Comparison of ENCODE assay signal across 10 mouse cellular contexts in genomic region chr7:45635711-45636688, GRCm38 (mm10). TPM values are rescaled to one million over a fixed set of nuclear protein-coding genes. Genes with fewer than 3 reads are reported as not detected.
DNase-seq lines count a peak whose midpoint lies in the region; ATAC-seq lines count a peak whose summit lies in the region.
"Had no signal": no experiment of that assay in that cellular context is flagged by ENCODE, and none has a peak within 500 bp of the region (broad histone marks: within the 10 kb centered on the region; RNA-seq: fewer than 3 reads in every experiment).

No protein-coding gene starts in this region.

- intact Hi-C loops in heart, postnatal 25 days (cut with DNase I): no loop called here
- intact Hi-C loops in heart, postnatal 10 days (cut with DNase I): no loop called here

- H3K27ac ChIP-seq in lung, embryonic 15.5 days: peak overlapping the region; percentile 71

- DNase-seq in heart, adult 18-20 months: peak; percentile 66 to 70
- DNase-seq in heart, postnatal 25 days (ENCODE audit: low spot score): no peak
- peak; percentile 69 for DNase-seq in adrenal gland, postnatal 25 days
- peak; percentile 80 to 81 for DNase-seq in heart, postnatal 10 days
- DNase-seq in adipocyte (ENCODE audit: low spot score): no peak
- DNase-seq in thymus, adult 18-20 months: no peak
- DNase-seq: thymus, adult 2 months had no signal

- ATAC-seq in lung, embryonic 15.5 days (ENCODE audit: borderline replicate concordance, extremely low read depth, low FRiP score, low TSS enrichment): no peak
- no peak for ATAC-seq in erythroblast, adult 5-6 weeks (replicated peaks; ENCODE audit: low FRiP score, poor library complexity, severe bottlenecking)

- H3K9ac ChIP-seq in lung, embryonic 15.5 days: no peak overlapping the region

- peaks cover 50% of the 10 kb centered on the region for H3K4me1 ChIP-seq in lung, embryonic 15.5 days

- peaks cover 10% of the 10 kb centered on the region; the same call in 1 of the 2 replicates for H3K36me3 ChIP-seq in lung, embryonic 15.5 days

- 47% methylated on average over 15 of the region's 15 CpGs for WGBS in lung, embryonic 15.5 days

- H3K9me3 ChIP-seq in lung, embryonic 15.5 days: no peaks in the 10 kb centered on the region

- peaks cover 13% of the 10 kb centered on the region; the same call in 1 of the 2 replicates for H3K27me3 ChIP-seq in lung, embryonic 15.5 days

- H3K4me2 ChIP-seq in lung, embryonic 15.5 days: no peak overlapping the region

- no peak overlapping the region for H3K4me3 ChIP-seq in lung, embryonic 15.5 days
- H3K4me3 ChIP-seq: erythroblast, embryonic 14.5 days had no signal

RNA-seq across cellular contexts. Expression of gene Mamstr, which starts 3.8 kb away (rescaled TPM):
- total RNA-seq in heart, adult 18-20 months (2021): 1 to 10 TPM; 2.4 to 2.6 TPM
- 1 to 10 TPM; 6.0 to 8.4 TPM for total RNA-seq in heart, postnatal 25 days (2021)
- 3.5 and 4.3 TPM in 2 replicates for total RNA-seq in adrenal gland, postnatal 25 days (2021)
- 1 to 10 TPM; 7.5 to 8.5 TPM for total RNA-seq in heart, postnatal 10 days (2021)
- polyA plus RNA-seq in lung, embryonic 15.5 days (2015; fragmentation: Nextera tagmentation; extraction: Ambion mirVana): 7.7 and 9.5 TPM in 2 replicates
- not detected in 2 replicates for total RNA-seq in erythroblast, adult 5-6 weeks (2015; ENCODE audit: low replicate concordance)
- not detected in 2 replicates for total RNA-seq in erythroblast, adult 5-6 weeks (2017; ENCODE audit: low replicate concordance)
- polyA plus RNA-seq: erythroblast, embryonic 14.5 days had no signal

RNA-seq across cellular contexts. Expression of gene Rasip1, which starts 8.7 kb away (rescaled TPM):
- total RNA-seq in heart, adult 18-20 months (2021): 10 to 100 TPM; 21.6 to 26.8 TPM
- total RNA-seq in heart, postnatal 25 days (2021): 10 to 100 TPM; 26.3 to 33.6 TPM
- total RNA-seq in adrenal gland, postnatal 25 days (2021): 21.3 and 23.3 TPM in 2 replicates
- 10 to 100 TPM; 51.9 to 52.4 TPM for total RNA-seq in heart, postnatal 10 days (2021)
- polyA plus RNA-seq in lung, embryonic 15.5 days (2015; fragmentation: Nextera tagmentation; extraction: Ambion mirVana): 32.4 and 33.3 TPM in 2 replicates
- total RNA-seq in erythroblast, adult 5-6 weeks (2015; ENCODE audit: low replicate concordance): not detected in 2 replicates
- total RNA-seq in erythroblast, adult 5-6 weeks (2017; ENCODE audit: low replicate concordance): not detected in 2 replicates

RNA-seq across cellular contexts. Expression of gene Izumo1, which starts 14.4 kb away (rescaled TPM):
- under 1 TPM; 0.17 to 0.26 TPM for total RNA-seq in heart, adult 18-20 months (2021)
- total RNA-seq in heart, postnatal 25 days (2021): under 1 TPM; 0.21 to 0.39 TPM
- 0.36 TPM in 1 of 2 replicates, not detected in the other for total RNA-seq in adrenal gland, postnatal 25 days (2021)
- total RNA-seq in heart, postnatal 10 days (2021): under 1 TPM; 0.22 to 0.65 TPM
- 0.15 and 0.29 TPM in 2 replicates for polyA plus RNA-seq in lung, embryonic 15.5 days (2015; fragmentation: Nextera tagmentation; extraction: Ambion mirVana)
- not detected in 2 replicates for total RNA-seq in erythroblast, adult 5-6 weeks (2015; ENCODE audit: low replicate concordance)
- total RNA-seq in erythroblast, adult 5-6 weeks (2017; ENCODE audit: low replicate concordance): not detected in 2 replicates
- polyA plus RNA-seq: erythroblast, embryonic 14.5 days had no signal

RNA-seq across cellular contexts. Expression of gene Fut1, which starts 18.9 kb away (rescaled TPM):
- total RNA-seq in heart, adult 18-20 months (2021): not detected
- total RNA-seq in heart, postnatal 25 days (2021): not detected
- not detected in 2 replicates for total RNA-seq in adrenal gland, postnatal 25 days (2021)
- not detected for total RNA-seq in heart, postnatal 10 days (2021)
- polyA plus RNA-seq in lung, embryonic 15.5 days (2015; fragmentation: Nextera tagmentation; extraction: Ambion mirVana): 0.47 and 0.49 TPM in 2 replicates
- total RNA-seq in erythroblast, adult 5-6 weeks (2015; ENCODE audit: low replicate concordance): not detected in 2 replicates
- total RNA-seq in erythroblast, adult 5-6 weeks (2017; ENCODE audit: low replicate concordance): not detected in 2 replicates
- polyA plus RNA-seq: erythroblast, embryonic 14.5 days had no signal

RNA-seq across cellular contexts. Expression of gene Fgf21, which starts 20.7 kb away (rescaled TPM):
- not detected for total RNA-seq in heart, adult 18-20 months (2021)
- total RNA-seq in heart, postnatal 25 days (2021): not detected
- total RNA-seq in adrenal gland, postnatal 25 days (2021): not detected in 2 replicates
- total RNA-seq in heart, postnatal 10 days (2021): not detected
- polyA plus RNA-seq in lung, embryonic 15.5 days (2015; fragmentation: Nextera tagmentation; extraction: Ambion mirVana): 0.42 TPM in 1 of 2 replicates, not detected in the other
- total RNA-seq in erythroblast, adult 5-6 weeks (2015; ENCODE audit: low replicate concordance): not detected in 2 replicates
- not detected in 2 replicates for total RNA-seq in erythroblast, adult 5-6 weeks (2017; ENCODE audit: low replicate concordance)
- polyA plus RNA-seq: erythroblast, embryonic 14.5 days had no signal

Comparison
In these comparisons a context has a peak if more than half of its experiments do, and no peak if none do; other contexts are left out.
1. DNase-seq: peak in heart, adult 18-20 months (2 of 2), adrenal gland, postnatal 25 days (single experiment) and heart, postnatal 10 days (2 of 2); none in heart, postnatal 25 days (single experiment), adipocyte (single experiment) and thymus, adult 18-20 months (0 of 2).
2. RNA of gene Rasip1, which starts 8.7 kb away (total RNA-seq): 51.9 to 52.4 TPM in heart, postnatal 10 days, 26.3 to 33.6 TPM in heart, postnatal 25 days, 21.6 to 26.8 TPM in heart, adult 18-20 months and 21.3 to 23.3 TPM in adrenal gland, postnatal 25 days; not detected in erythroblast, adult 5-6 weeks; every median in the first group is over 10 times any median in the second.